Mouse (Mus musculus): ENCODE data around the gene Xylt1. TPM values are rescaled to one million over a fixed set of nuclear protein-coding genes. Genes with fewer than 3 reads are reported as not detected.

Xylt1 gene
- polyA plus RNA-seq, 1 experiment from 2014 or later, result 1.4 TPM

DNA sequence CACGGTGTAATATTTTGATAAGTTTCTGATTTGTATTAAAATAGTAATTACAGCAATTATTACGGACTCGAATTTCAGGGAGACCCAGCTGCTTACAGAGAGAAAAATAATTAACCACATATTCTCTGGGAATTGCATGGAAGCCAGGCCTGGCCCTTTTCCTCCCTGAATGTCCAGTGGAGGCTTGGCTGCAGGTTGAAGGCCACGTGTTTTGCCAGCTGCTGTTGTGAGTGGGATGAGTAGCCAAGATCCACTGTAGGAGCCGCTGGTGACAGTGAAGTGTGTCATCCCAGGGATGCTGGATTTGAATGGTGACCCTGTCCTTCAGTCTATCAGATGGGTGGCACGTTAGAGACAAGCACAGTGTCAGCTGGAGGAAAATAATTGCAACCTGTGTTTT, 14.7 kb downstream of the Xylt1 start:
- Histone ChIP-seq H3K4me2 (no peak overlapping the region), H3K27ac (ENCODE audit: poor library complexity, severe bottlenecking) (no peak overlapping the region), H3K9ac (no peak overlapping the region), H3K4me1 (replicated peaks) (peaks cover 31% of the 10 kb centered on the region), H3K36me3 (no peaks in the 10 kb centered on the region), H3K27me3 (replicated peaks) (no peaks in the 10 kb centered on the region), H3K9me3 (replicated peaks) (no peaks in the 10 kb centered on the region), H3K4me3 (no peak overlapping the region)
- no peak for ATAC-seq (ENCODE audit: insufficient number of reproducible peaks, low FRiP score)
- whole genome bisulfite sequencing, result 82% methylated on average over 6 of the region's 6 CpGs

GRCm38 (mm10) chr7:117397877-117398276, 17.1 kb downstream of the Xylt1 start:
- ATAC-seq (ENCODE audit: insufficient number of reproducible peaks, low FRiP score), result no peak
- H3K4me1 ChIP-seq (replicated peaks), result peaks cover 31% of the 10 kb centered on the region
- H3K9ac ChIP-seq, result no peak overlapping the region
- H3K9me3 ChIP-seq (replicated peaks), result no peaks in the 10 kb centered on the region
- WGBS, result 85% methylated on average over 6 of the region's 6 CpGs
- no peaks in the 10 kb centered on the region for H3K27me3 ChIP-seq (replicated peaks)
- H3K4me3 ChIP-seq, result no peak overlapping the region
- H3K36me3 ChIP-seq, result no peaks in the 10 kb centered on the region
- no peak overlapping the region for H3K27ac ChIP-seq (ENCODE audit: poor library complexity, severe bottlenecking)
- no peak overlapping the region for H3K4me2 ChIP-seq

GRCm38 (mm10) chr7:117399971-117400370, 19.2 kb downstream of the Xylt1 start:
- H3K9me3 ChIP-seq (replicated peaks), result no peaks in the 10 kb centered on the region

GRCm38 (mm10) chr7:117401581-117401980, 20.8 kb downstream of the Xylt1 start:
- peaks cover 24% of the 10 kb centered on the region for H3K4me1 ChIP-seq (replicated peaks)
- H3K9ac ChIP-seq, result no peak overlapping the region
- H3K9me3 ChIP-seq (replicated peaks), result no peaks in the 10 kb centered on the region
- no peak overlapping the region for H3K4me2 ChIP-seq
- 81% methylated on average over 4 of the region's 4 CpGs for WGBS
- no peak for ATAC-seq (ENCODE audit: insufficient number of reproducible peaks, low FRiP score)
- H3K4me3 ChIP-seq, result no peak overlapping the region
- no peaks in the 10 kb centered on the region for H3K36me3 ChIP-seq
- no peak overlapping the region for H3K27ac ChIP-seq (ENCODE audit: poor library complexity, severe bottlenecking)
- H3K27me3 ChIP-seq (replicated peaks), result no peaks in the 10 kb centered on the region

More at GRCm38 (mm10) chr7:117399971-117400370, 19.2 kb downstream of the Xylt1 start:
- peaks cover 24% of the 10 kb centered on the region for H3K4me1 ChIP-seq (replicated peaks)
- no peak overlapping the region for H3K27ac ChIP-seq (ENCODE audit: poor library complexity, severe bottlenecking)
- H3K4me3 ChIP-seq, result no peak overlapping the region
- H3K36me3 ChIP-seq, result no peaks in the 10 kb centered on the region
- H3K9ac ChIP-seq, result no peak overlapping the region
- H3K4me2 ChIP-seq, result no peak overlapping the region
- WGBS, result 86% methylated on average over 5 of the region's 5 CpGs
- H3K27me3 ChIP-seq (replicated peaks), result no peaks in the 10 kb centered on the region
- ATAC-seq (ENCODE audit: insufficient number of reproducible peaks, low FRiP score), result no peak

DNA sequence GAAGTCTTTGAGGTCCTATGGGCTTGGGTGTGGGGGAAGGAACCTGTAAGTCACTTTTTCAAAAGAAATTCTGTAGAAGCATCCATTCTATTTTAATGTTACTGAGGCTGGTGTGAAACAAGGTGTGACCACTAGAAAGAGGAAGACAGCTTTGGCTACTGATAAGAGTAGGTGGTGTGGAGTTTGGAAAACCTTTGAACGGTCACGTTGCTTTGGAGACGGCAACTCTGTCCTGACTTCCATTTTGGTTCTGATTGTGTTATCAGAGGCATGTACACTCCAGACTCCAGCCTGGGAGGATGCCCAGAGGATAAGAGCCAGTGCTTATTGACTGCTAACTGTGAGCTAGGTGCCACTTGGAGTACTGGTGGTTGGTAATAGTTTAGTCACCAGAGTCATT, 25.6 kb downstream of the Xylt1 start:
- WGBS, result 3% methylated on average over 3 of the region's 3 CpGs
- Histone ChIP-seq H3K9ac (no peak overlapping the region), H3K36me3 (no peaks in the 10 kb centered on the region), H3K27ac (ENCODE audit: poor library complexity, severe bottlenecking) (no peak overlapping the region), H3K9me3 (replicated peaks) (no peaks in the 10 kb centered on the region), H3K4me3 (no peak overlapping the region), H3K4me2 (no peak overlapping the region), H3K4me1 (replicated peaks) (peaks cover 25% of the 10 kb centered on the region), H3K27me3 (replicated peaks) (no peaks in the 10 kb centered on the region)
- no peak for ATAC-seq (ENCODE audit: insufficient number of reproducible peaks, low FRiP score)

GRCm38 (mm10) chr7:117409268-117409988, 28.6 kb downstream of the Xylt1 start:
- H3K36me3 ChIP-seq, result no peaks in the 10 kb centered on the region
- no peaks in the 10 kb centered on the region for H3K9me3 ChIP-seq (replicated peaks)
- 68% methylated on average over 8 of the region's 8 CpGs for WGBS
- H3K9ac ChIP-seq, result no peak overlapping the region
- H3K4me1 ChIP-seq (replicated peaks), result peaks cover 39% of the 10 kb centered on the region
- H3K27ac ChIP-seq (ENCODE audit: poor library complexity, severe bottlenecking), result no peak overlapping the region
- H3K4me3 ChIP-seq, result no peak overlapping the region
- H3K4me2 ChIP-seq, result no peak overlapping the region
- H3K27me3 ChIP-seq (replicated peaks), result no peaks in the 10 kb centered on the region
- no peak for ATAC-seq (ENCODE audit: insufficient number of reproducible peaks, low FRiP score)

DNA sequence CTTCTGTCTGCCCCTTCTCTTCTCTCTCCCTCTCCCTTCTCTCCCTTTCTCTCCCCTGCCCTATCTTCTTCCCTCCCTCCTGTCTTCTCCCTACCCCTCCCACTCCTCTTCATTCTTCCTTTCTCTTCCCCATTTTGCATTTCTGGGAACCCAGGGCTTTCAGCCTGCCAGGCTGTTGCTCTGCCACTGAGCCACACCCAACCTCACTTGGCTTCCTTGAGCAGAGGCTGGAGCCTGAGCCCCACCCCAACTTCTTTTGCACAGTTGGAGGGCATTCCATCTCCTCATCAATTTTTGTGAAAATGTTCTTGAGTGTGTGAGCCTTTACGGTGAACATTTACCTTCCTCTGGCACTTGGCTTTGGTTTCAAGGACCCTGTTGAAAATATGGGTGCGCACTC, 31.1 kb downstream of the Xylt1 start:
- Histone ChIP-seq H3K9me3 (replicated peaks) (no peaks in the 10 kb centered on the region), H3K27me3 (replicated peaks) (no peaks in the 10 kb centered on the region), H3K4me1 (replicated peaks) (peaks cover 42% of the 10 kb centered on the region), H3K4me2 (no peak overlapping the region), H3K9ac (no peak overlapping the region), H3K36me3 (no peaks in the 10 kb centered on the region), H3K27ac (ENCODE audit: poor library complexity, severe bottlenecking) (no peak overlapping the region), H3K4me3 (no peak overlapping the region)
- WGBS, result 79% methylated on average over 2 of the region's 2 CpGs
- no peak for ATAC-seq (ENCODE audit: insufficient number of reproducible peaks, low FRiP score)

- no peak overlapping the region for H3K9ac ChIP-seq
Measured at GRCm38 (mm10) chr7:117412405-117412804, 31.6 kb downstream of the Xylt1 start.

DNA sequence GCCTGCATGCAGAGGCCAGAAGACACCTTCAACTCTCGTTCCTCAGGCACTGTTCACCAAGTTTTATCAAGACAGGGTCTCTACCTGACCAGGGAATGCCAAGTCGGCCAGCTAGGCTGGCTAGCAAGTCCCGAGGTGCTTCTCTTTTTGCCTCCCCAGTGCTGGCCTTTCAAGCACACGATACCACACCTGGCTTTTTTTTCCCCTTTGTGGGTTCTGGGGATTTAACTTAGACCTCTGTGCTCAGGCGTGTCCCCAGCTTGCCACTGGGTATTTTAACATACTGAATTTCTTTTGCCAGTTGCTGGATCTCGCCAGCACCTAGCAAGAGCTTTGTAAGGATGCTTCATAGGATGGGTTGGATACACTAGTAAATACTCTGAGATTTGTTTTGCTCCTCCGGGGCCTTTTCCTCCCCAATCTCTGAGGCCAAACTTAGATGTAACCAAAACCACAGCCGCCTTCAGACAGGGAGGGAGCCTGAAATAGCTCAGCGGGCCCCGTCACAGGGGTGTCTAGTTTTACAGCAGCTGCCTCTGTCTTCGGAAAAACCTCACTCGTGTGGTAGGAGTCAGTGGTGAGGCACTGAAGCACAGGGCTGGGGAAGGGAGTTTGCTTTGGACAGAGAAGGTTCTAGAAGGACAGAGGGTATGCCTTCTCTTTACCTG, 33.7 kb downstream of the Xylt1 start:
- WGBS, result 56% methylated on average over 12 of the region's 12 CpGs
- Histone ChIP-seq H3K36me3 (no peaks in the 10 kb centered on the region), H3K4me3 (no peak overlapping the region), H3K27me3 (replicated peaks) (no peaks in the 10 kb centered on the region), H3K4me1 (replicated peaks) (peaks cover 40% of the 10 kb centered on the region), H3K27ac (ENCODE audit: poor library complexity, severe bottlenecking) (no peak overlapping the region; the same call in 1 of the 2 replicates), H3K9me3 (replicated peaks) (no peaks in the 10 kb centered on the region), H3K9ac (no peak overlapping the region), H3K4me2 (no peak overlapping the region)
- ATAC-seq (ENCODE audit: insufficient number of reproducible peaks, low FRiP score), result no peak

More at GRCm38 (mm10) chr7:117412405-117412804, 31.6 kb downstream of the Xylt1 start:
- H3K9me3 ChIP-seq (replicated peaks), result no peaks in the 10 kb centered on the region
- no peaks in the 10 kb centered on the region for H3K36me3 ChIP-seq
- WGBS, result 52% methylated on average over 5 of the region's 5 CpGs
- no peak for ATAC-seq (ENCODE audit: insufficient number of reproducible peaks, low FRiP score)
- H3K4me3 ChIP-seq, result no peak overlapping the region
- no peak overlapping the region for H3K4me2 ChIP-seq
- H3K27me3 ChIP-seq (replicated peaks), result no peaks in the 10 kb centered on the region
- no peak overlapping the region for H3K27ac ChIP-seq (ENCODE audit: poor library complexity, severe bottlenecking)
- H3K4me1 ChIP-seq (replicated peaks), result peaks cover 41% of the 10 kb centered on the region

- no peak for ATAC-seq (ENCODE audit: insufficient number of reproducible peaks, low FRiP score)
- Histone ChIP-seq H3K4me2 (no peak overlapping the region), H3K27ac (ENCODE audit: poor library complexity, severe bottlenecking) (no peak overlapping the region; the same call in 1 of the 2 replicates), H3K9ac (no peak overlapping the region), H3K4me1 (replicated peaks) (peaks cover 37% of the 10 kb centered on the region), H3K27me3 (replicated peaks) (no peaks in the 10 kb centered on the region), H3K9me3 (replicated peaks) (no peaks in the 10 kb centered on the region), H3K36me3 (no peaks in the 10 kb centered on the region), H3K4me3 (no peak overlapping the region)
- WGBS, result 63% methylated on average over 8 of the region's 8 CpGs
Measured at GRCm38 (mm10) chr7:117415009-117415363, 34.2 kb downstream of the Xylt1 start.

GRCm38 (mm10) chr7:117419041-117419440, 38.3 kb downstream of the Xylt1 start:
- H3K4me2 ChIP-seq, result no peak overlapping the region
- no peak for ATAC-seq (ENCODE audit: insufficient number of reproducible peaks, low FRiP score)
- H3K4me3 ChIP-seq, result no peak overlapping the region
- H3K36me3 ChIP-seq, result no peaks in the 10 kb centered on the region
- H3K9me3 ChIP-seq (replicated peaks), result no peaks in the 10 kb centered on the region
- H3K9ac ChIP-seq, result no peak overlapping the region
- H3K4me1 ChIP-seq (replicated peaks), result peaks cover 36% of the 10 kb centered on the region
- H3K27me3 ChIP-seq (replicated peaks), result no peaks in the 10 kb centered on the region
- H3K27ac ChIP-seq (ENCODE audit: poor library complexity, severe bottlenecking), result no peak overlapping the region
- 65% methylated on average over 5 of the region's 5 CpGs for WGBS
